Mouse (Mus musculus) urinary bladder, postnatal 10 days (tissue): ENCODE measurements around the gene AW209491.

Source experiments
- DNase-seq: peaks from one replicate; pipeline ENCODE4 v3.0.0; 2022; ENCODE audit warnings: low spot score

AW209491 gene

DNA sequence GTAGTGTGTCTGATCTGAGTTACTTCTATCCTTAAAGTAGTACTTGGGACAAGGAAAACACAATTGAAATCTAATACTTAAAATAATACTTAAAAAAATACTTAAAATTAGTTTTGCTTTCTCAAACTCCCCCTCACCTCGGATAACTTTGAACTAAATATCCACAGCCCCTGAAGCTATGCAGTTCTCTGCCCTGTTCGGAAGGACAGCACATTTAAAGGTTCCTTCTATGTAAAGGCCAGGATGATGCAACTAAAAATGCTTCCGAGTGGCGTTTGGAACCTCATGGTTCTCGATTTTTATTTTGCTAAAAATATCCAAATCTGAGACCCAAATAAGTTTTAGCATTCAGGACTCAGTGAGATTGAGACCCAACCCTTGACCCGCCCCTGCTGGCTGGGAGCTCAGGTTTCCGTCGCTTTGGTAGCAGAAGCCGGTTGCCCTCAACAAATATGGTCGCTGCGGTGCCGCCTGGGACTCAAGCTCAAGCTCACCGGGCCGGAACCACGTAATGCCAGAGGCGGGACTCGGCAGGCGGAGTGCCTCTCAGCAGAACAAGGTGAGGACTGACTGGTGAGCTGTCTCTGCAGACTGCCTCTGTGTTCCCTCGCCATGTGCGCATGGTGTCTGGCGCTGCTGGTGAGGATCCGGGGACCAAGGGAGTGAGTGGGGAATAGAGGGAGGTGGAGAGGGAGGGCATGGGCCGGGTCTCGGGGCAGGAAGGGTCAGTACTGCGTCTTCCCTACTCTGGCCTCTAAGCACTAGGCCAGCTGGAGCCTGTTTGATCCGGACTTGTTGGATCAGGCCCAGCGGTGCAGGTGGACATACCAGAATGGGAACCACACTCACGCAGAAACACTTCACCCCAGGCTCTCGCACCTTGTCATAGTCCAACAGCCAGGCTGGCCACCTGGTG is at the start of gene AW209491:
Gene AW209491 (plus strand): TSS at position 429 of the 916 bp plus-strand sequence.
- DNase-seq = peak; percentile 85

GRCm38 (mm10) chr13:14580392-14580791 is 49.6 kb upstream of the AW209491 start:
- no peak for DNase-seq

DNA sequence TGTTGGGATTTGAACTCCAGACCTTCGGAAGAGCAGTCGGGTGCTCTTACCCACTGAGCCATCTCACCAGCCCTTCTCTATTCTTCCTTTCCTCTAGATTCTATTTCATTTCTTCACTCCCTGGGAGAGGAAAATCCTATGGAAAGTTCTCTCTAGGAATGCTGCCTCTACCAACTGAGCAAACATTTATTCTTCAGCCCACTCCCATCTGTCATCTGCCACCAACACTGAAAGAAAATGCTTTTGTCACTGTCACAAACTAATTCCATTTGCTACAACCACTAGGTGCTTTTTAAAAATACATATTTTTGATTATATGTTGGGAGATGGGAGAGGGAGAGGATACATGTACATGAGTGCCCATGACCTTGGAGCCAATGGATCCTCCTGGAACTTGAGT is 27.2 kb upstream of the AW209491 start:
- DNase-seq = no peak

- no peak for DNase-seq
Observed at GRCm38 (mm10) chr13:14607616-14608015, 22.3 kb upstream of the AW209491 start.

GRCm38 (mm10) chr13:14612463-14612862 is 17.5 kb upstream of the AW209491 start:
- DNase-seq = no peak

DNA sequence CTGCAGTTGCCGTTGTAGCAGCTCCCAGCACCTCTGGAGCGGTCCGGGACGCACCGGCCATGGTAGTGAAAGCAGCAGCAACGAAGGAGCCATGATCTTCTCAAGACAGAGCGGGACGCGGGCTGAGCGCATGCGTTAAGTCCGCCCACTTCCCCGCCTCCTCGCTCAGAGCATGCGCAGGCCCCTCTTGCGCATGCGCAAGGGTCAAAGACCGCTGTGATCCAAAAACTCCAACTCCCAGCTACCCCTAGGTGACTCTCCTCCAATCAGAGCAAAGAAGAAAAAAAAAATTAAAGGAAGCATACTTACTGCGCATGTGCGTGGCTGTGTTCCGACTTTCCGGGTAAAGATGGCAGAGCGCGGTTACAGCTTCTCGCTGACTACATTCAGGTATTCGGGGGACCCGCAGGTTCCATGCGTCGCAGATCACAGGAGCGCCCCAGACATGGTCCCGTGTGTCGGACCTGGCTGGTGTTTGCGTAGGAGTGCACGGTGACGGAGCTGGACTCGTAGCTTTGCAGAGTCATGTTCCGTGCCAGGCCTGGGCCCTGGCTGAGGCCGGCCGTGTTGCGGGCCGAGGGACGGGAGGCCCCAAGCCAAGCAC is 16.9 kb upstream of the AW209491 start, which contains the start of the genes Mrpl32 and Psma2:
Gene Mrpl32 (minus strand): TSS at position 240 of the 604 bp plus-strand sequence.
Gene Psma2 (plus strand): TSS at position 315 of the 604 bp plus-strand sequence.
- DNase-seq = peak; percentile 88

DNA sequence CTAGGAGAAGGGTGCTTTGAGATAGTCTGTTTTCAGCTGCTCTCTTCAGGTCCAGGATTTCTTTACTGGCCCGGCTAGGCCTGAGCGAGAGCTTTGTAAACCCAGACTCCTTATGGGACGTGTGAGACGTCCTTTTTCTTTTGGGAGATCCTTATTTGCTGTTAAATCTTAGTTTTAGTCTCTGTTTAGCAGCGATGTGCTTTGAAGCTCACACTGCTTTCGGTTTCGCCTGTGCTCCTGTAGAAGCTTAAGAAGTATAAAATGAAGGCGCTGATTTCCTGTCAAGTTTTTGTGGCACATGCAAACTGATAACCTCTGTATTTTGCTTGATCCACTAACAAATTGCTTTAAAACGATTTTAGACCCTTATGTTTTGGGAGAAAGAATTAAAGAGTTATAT is 16.4 kb upstream of the AW209491 start:
- no peak for DNase-seq

- DNase-seq = no peak
Observed at GRCm38 (mm10) chr13:14618724-14619123, 11.2 kb upstream of the AW209491 start.

DNA sequence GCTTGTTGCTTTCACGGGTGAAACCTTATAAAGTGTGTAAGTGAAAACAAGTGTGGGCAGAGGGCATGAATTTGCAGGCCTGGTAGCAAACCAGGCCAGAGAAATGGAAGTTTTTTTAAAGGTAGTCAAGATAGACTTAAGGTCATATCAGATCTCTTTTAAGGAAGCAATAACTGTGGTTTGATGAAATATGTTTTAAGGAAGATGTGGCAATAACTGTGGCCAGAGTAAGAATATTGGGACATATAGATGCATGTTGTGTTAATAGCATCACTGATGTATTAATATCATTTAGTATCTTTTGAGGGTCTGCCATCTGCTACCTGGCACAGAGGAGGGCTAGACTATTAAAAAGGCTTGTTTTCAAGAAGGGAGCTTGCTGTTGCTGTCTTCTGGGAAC is 10.0 kb downstream of the AW209491 start:
- DNase-seq = no peak

GRCm38 (mm10) chr13:14649301-14649700 is 19.3 kb downstream of the AW209491 start:
- no peak for DNase-seq

DNA sequence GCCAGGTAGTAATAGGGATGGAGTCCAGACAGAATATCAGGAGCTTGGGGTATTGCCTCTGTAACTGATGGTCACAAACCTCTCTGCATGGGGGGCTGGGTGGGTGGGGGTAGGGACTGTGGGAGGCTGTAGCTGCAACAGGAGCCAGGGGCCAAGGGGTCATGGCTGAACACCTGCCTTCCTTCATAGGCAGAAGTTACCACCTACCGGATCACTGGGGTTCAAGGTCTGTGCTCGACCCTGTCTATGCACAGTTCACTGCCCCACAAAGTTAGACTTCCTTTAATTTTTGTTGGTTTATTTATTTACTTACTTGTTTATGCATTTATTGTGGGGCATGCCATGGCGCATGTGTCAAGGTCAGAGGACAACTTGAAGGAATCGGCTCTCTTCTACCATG is 37.2 kb downstream of the AW209491 start:
- no peak for DNase-seq

- DNase-seq = no peak
Observed at GRCm38 (mm10) chr13:14670342-14670741, 40.4 kb downstream of the AW209491 start.
